Mouse (Mus musculus) heart, postnatal 0 days (tissue): ENCODE measurements at regions not wholly inside any gene's neighbourhood (a gene's known extent, or its start where the extent isn't known, plus 50 kb on each side); places are given as distances from the start of the nearest gene placed in this dataset.

Experiments used
- ATAC-seq: fragments of 200-750 bp; cut with Nextera tagmentation; 2 replicates; pipeline ENCODE4 v1.8.0; 2017; ENCODE audit warnings: low read depth, moderate number of reproducible peaks, moderate library complexity; ENCODE audit not compliant: insufficient read depth
- DNase-seq: peaks from one replicate; pipeline ENCODE4 v3.0.0-alpha.2; 2016; ENCODE audit warnings: low spot score
- H3K27ac ChIP-seq: fragments of 300-500 bp; sonication (generic); 2 replicates; pipeline ENCODE4 v1.5.1; 2014; ENCODE audit warnings: low read depth, mild to moderate bottlenecking
- H3K27me3 ChIP-seq: fragments of 300-500 bp; sonication (generic); 2 replicates; pipeline ENCODE4 v1.6.1; 2014; ENCODE audit warnings: low read length, mixed read lengths; ENCODE audit not compliant: control insufficient read depth, insufficient read depth
- H3K36me3 ChIP-seq: fragments of 300-500 bp; sonication (generic); replicated peaks from 2 replicates; pipeline ENCODE4 v1.6.1; 2014; ENCODE audit warnings: low read length, mixed read lengths; ENCODE audit not compliant: control insufficient read depth, insufficient read depth
- H3K4me1 ChIP-seq: fragments of 300-500 bp; sonication (generic); 2 replicates; pipeline ENCODE4 v1.6.1; 2014; ENCODE audit warnings: antibody characterized with exemption; ENCODE audit not compliant: control insufficient read depth, insufficient read depth
- H3K4me2 ChIP-seq: fragments of 300-500 bp; sonication (generic); 2 replicates; pipeline ENCODE4 v1.6.1; 2014; ENCODE audit warnings: low read depth, mild to moderate bottlenecking, low read length, moderate library complexity
- H3K4me3 ChIP-seq: fragments of 300-500 bp; sonication (generic); 2 replicates; pipeline ENCODE4 v1.5.1; 2014; ENCODE audit warnings: low read depth, low read length
- H3K9ac ChIP-seq: fragments of 300-500 bp; sonication (generic); replicated peaks from 2 replicates; pipeline ENCODE4 v1.6.1; 2014; ENCODE audit warnings: low read depth, low read length, mixed read lengths
- H3K9me3 ChIP-seq: fragments of 300-500 bp; sonication (generic); replicated peaks from 2 replicates; pipeline ENCODE4 v1.6.1; 2016; ENCODE audit warnings: low read length; ENCODE audit not compliant: control insufficient read depth
- CTCF ChIP-seq: IDR thresholded peaks from 2 replicates; pipeline ENCODE4 v1.5.1; 2016; ENCODE audit warnings: antibody characterized with exemption, control low read depth, low read depth
- EP300 ChIP-seq: IDR thresholded peaks from 2 replicates; pipeline ENCODE4 v1.6.1; 2016; ENCODE audit warnings: antibody characterized with exemption, low read depth
- WGBS: fragments of 180-500 bp; shearing (Covaris S2); extraction: QIAGEN DNeasy Blood & Tissue Kit; methylation state at CpG from one replicate; pipeline ENCODE4 v1.1.7; 2014; 5-methylcytosine and 5-hydroxymethylcytosine counted together

GRCm38 (mm10) chr12:26206036-26206435, 209.0 kb downstream of the Rnf144a start:
- Histone ChIP-seq H3K27me3 (no peaks in the 10 kb centered on the region), H3K36me3 (no peaks in the 10 kb centered on the region), H3K4me3 (no peak overlapping the region), H3K4me2 (no peak overlapping the region), H3K9me3 (no peaks in the 10 kb centered on the region), H3K9ac (no peak overlapping the region), H3K27ac (no peak overlapping the region), H3K4me1 (peaks cover 7% of the 10 kb centered on the region)
- DNase-seq, result no peak
- ATAC-seq, result no peak
- no peak for TF ChIP-seq EP300
- TF ChIP-seq CTCF, result no peak
- WGBS, result 88% methylated on average over 8 of the region's 8 CpGs

GRCm38 (mm10) chr12:26191982-26192576, 223.0 kb downstream of the Rnf144a start:
- Histone ChIP-seq H3K4me3 (no peak overlapping the region), H3K9me3 (no peaks in the 10 kb centered on the region), H3K4me2 (no peak overlapping the region), H3K27ac (no peak overlapping the region), H3K36me3 (no peaks in the 10 kb centered on the region), H3K9ac (no peak overlapping the region), H3K27me3 (no peaks in the 10 kb centered on the region), H3K4me1 (no peaks in the 10 kb centered on the region; the same call in 1 of the 2 replicates)
- ATAC-seq (no peak), DNase-seq (no peak)
- WGBS, result 51% methylated on average over 4 of the region's 4 CpGs
- no peak for TF ChIP-seq CTCF
- no peak for TF ChIP-seq EP300

GRCm38 (mm10) chr12:26191268-26191981, 223.6 kb downstream of the Rnf144a start:
- H3K4me2 ChIP-seq, result no peak overlapping the region
- no peak overlapping the region for H3K4me3 ChIP-seq

GRCm38 (mm10) chr12:26188996-26189395, 226.1 kb downstream of the Rnf144a start:
- H3K27ac ChIP-seq, result no peak overlapping the region
- H3K4me1 ChIP-seq, result no peaks in the 10 kb centered on the region; the same call in 1 of the 2 replicates
- no peak overlapping the region for H3K4me3 ChIP-seq
- ATAC-seq (no peak), DNase-seq (no peak)
- 53% methylated on average over 2 of the region's 2 CpGs for WGBS
- H3K4me2 ChIP-seq, result no peak overlapping the region
- TF ChIP-seq EP300 (no peak), CTCF (no peak)
- H3K9ac ChIP-seq, result no peak overlapping the region
- no peaks in the 10 kb centered on the region for H3K9me3 ChIP-seq
- H3K36me3 ChIP-seq, result no peaks in the 10 kb centered on the region
- H3K27me3 ChIP-seq, result no peaks in the 10 kb centered on the region

More at GRCm38 (mm10) chr12:26191268-26191981, 223.6 kb downstream of the Rnf144a start:
- WGBS, result 20% methylated on average over 15 of the region's 15 CpGs
- Histone ChIP-seq H3K36me3 (no peaks in the 10 kb centered on the region), H3K27me3 (no peaks in the 10 kb centered on the region), H3K4me1 (no peaks in the 10 kb centered on the region; the same call in 1 of the 2 replicates), H3K9ac (no peak overlapping the region), H3K9me3 (no peaks in the 10 kb centered on the region), H3K27ac (no peak overlapping the region)
- ATAC-seq (no peak), DNase-seq (no peak)
- no peak for TF ChIP-seq EP300
- TF ChIP-seq CTCF, result no peak

GRCm38 (mm10) chr12:26187091-26187862, 227.8 kb downstream of the Rnf144a start:
- Histone ChIP-seq H3K36me3 (no peaks in the 10 kb centered on the region), H3K4me3 (no peak overlapping the region), H3K4me1 (no peaks in the 10 kb centered on the region; the same call in 1 of the 2 replicates), H3K27ac (no peak overlapping the region), H3K4me2 (no peak overlapping the region), H3K27me3 (no peaks in the 10 kb centered on the region), H3K9me3 (no peaks in the 10 kb centered on the region), H3K9ac (no peak overlapping the region)
- ATAC-seq (no peak), DNase-seq (no peak)
- TF ChIP-seq EP300, result no peak
- TF ChIP-seq CTCF, result no peak
- 70% methylated on average over 8 of the region's 8 CpGs for WGBS
